Mouse (Mus musculus): ENCODE data around the gene Klhl33. TPM values are rescaled to one million over a fixed set of nuclear protein-coding genes. Genes with fewer than 3 reads are reported as not detected.

The Klhl33 gene
- polyA plus RNA-seq, 1 experiment from 2014 or later, result 0.08 TPM

- WGBS, result 94% methylated on average over 10 of the region's 10 CpGs
- Histone ChIP-seq H3K36me3 (ENCODE audit: control insufficient read depth, insufficient read depth, low read length) (0 out of 2 replicates have a peak, but pooled peaks cover 2% of the 10 kb centered on the region), H3K4me2 (ENCODE audit: low read depth, severe bottlenecking) (no peak overlapping the region), H3K27me3 (ENCODE audit: control insufficient read depth, insufficient read depth, low read length) (no peaks in the 10 kb centered on the region), H3K4me3 (ENCODE audit: low read depth, low read length) (no peak overlapping the region), H3K9me3 (ENCODE audit: control insufficient read depth, low read length) (no peaks in the 10 kb centered on the region), H3K27ac (replicated peaks; ENCODE audit: low read depth, low read length) (no peak overlapping the region), H3K9ac (ENCODE audit: low read length) (no peak overlapping the region), H3K4me1 (ENCODE audit: control insufficient read depth, insufficient read depth, low read length) (no peaks in the 10 kb centered on the region)
- DNase-seq (ENCODE audit: low spot score), result no peak
- no peak for ATAC-seq (ENCODE audit: insufficient number of reproducible peaks, low FRiP score, low TSS enrichment, low read depth)
These were observed 34.7 kb downstream of the Klhl33 start for GRCm38 (mm10) chr14:50862641-50863040.

GRCm38 (mm10) chr14:50855788-50856187 lies 41.5 kb downstream of the Klhl33 start:
- Histone ChIP-seq H3K9ac (ENCODE audit: low read length) (no peak overlapping the region), H3K4me2 (ENCODE audit: low read depth, severe bottlenecking) (no peak overlapping the region), H3K4me1 (ENCODE audit: control insufficient read depth, insufficient read depth, low read length) (no peaks in the 10 kb centered on the region), H3K36me3 (ENCODE audit: control insufficient read depth, insufficient read depth, low read length) (0 out of 2 replicates have a peak, but pooled peaks cover 2% of the 10 kb centered on the region), H3K27ac (replicated peaks; ENCODE audit: low read depth, low read length) (no peak overlapping the region), H3K27me3 (ENCODE audit: control insufficient read depth, insufficient read depth, low read length) (no peaks in the 10 kb centered on the region), H3K4me3 (ENCODE audit: low read depth, low read length) (no peak overlapping the region), H3K9me3 (ENCODE audit: control insufficient read depth, low read length) (no peaks in the 10 kb centered on the region)
- ATAC-seq (ENCODE audit: insufficient number of reproducible peaks, low FRiP score, low TSS enrichment, low read depth) (no peak), DNase-seq (ENCODE audit: low spot score) (no peak)
- WGBS, result 90% methylated on average over 5 of the region's 5 CpGs

Other genes starting within 250 kb of the Klhl33 start
- not detected in 2 replicates for gene Olfr747, start 204.3 kb downstream of the Klhl33 start, polyA plus RNA-seq (2014; fragmentation: Nextera tagmentation; extraction: Ambion mirVana)
- not detected in 2 replicates for gene Olfr748, start 190.1 kb downstream of the Klhl33 start, polyA plus RNA-seq (2014; fragmentation: Nextera tagmentation; extraction: Ambion mirVana)
- gene Olfr749, start 152.4 kb downstream of the Klhl33 start, polyA plus RNA-seq (2014; fragmentation: Nextera tagmentation; extraction: Ambion mirVana), result not detected in 2 replicates
- gene Ttc5, start 112.0 kb downstream of the Klhl33 start, polyA plus RNA-seq (2014; fragmentation: Nextera tagmentation; extraction: Ambion mirVana), result 79.5 and 85.3 TPM in 2 replicates
- not detected in 2 replicates for gene Ccnb1ip1, start 89.8 kb downstream of the Klhl33 start, polyA plus RNA-seq (2014; fragmentation: Nextera tagmentation; extraction: Ambion mirVana)
- 71.6 and 79.9 TPM in 2 replicates for gene Parp2, start 89.7 kb downstream of the Klhl33 start, polyA plus RNA-seq (2014; fragmentation: Nextera tagmentation; extraction: Ambion mirVana)
- gene Tep1, start 26.9 kb downstream of the Klhl33 start, polyA plus RNA-seq (2014; fragmentation: Nextera tagmentation; extraction: Ambion mirVana), result 5.2 and 6.2 TPM in 2 replicates
- gene Osgep, start 27.4 kb upstream of the Klhl33 start, polyA plus RNA-seq (2014; fragmentation: Nextera tagmentation; extraction: Ambion mirVana), result 173 and 186 TPM in 2 replicates
- gene Apex1, start 27.5 kb upstream of the Klhl33 start, polyA plus RNA-seq (2014; fragmentation: Nextera tagmentation; extraction: Ambion mirVana), result 447 and 466 TPM in 2 replicates
- gene Pip4p1, start 33.3 kb upstream of the Klhl33 start, polyA plus RNA-seq (2014; fragmentation: Nextera tagmentation; extraction: Ambion mirVana), result 47.3 and 52.8 TPM in 2 replicates
- 78.4 and 86.1 TPM in 2 replicates for gene Pnp, start 33.6 kb upstream of the Klhl33 start, polyA plus RNA-seq (2014; fragmentation: Nextera tagmentation; extraction: Ambion mirVana)
- not detected in 2 replicates for gene Gm49342, start 47.0 kb upstream of the Klhl33 start, polyA plus RNA-seq (2014; fragmentation: Nextera tagmentation; extraction: Ambion mirVana)
- 0.34 and 0.84 TPM in 2 replicates for gene Pnp2, start 58.5 kb upstream of the Klhl33 start, polyA plus RNA-seq (2014; fragmentation: Nextera tagmentation; extraction: Ambion mirVana)
- gene Rnase10, start 110.2 kb upstream of the Klhl33 start, polyA plus RNA-seq (2014; fragmentation: Nextera tagmentation; extraction: Ambion mirVana), result not detected in 2 replicates
- gene Rnase9, start 144.4 kb upstream of the Klhl33 start, polyA plus RNA-seq (2014; fragmentation: Nextera tagmentation; extraction: Ambion mirVana), result not detected in 2 replicates
- gene Rnase11, start 152.7 kb upstream of the Klhl33 start, polyA plus RNA-seq (2014; fragmentation: Nextera tagmentation; extraction: Ambion mirVana), result not detected in 2 replicates
- gene Rnase12, start 160.2 kb upstream of the Klhl33 start, polyA plus RNA-seq (2014; fragmentation: Nextera tagmentation; extraction: Ambion mirVana), result not detected in 2 replicates
- not detected in 2 replicates for gene Olfr750, start 176.9 kb upstream of the Klhl33 start, polyA plus RNA-seq (2014; fragmentation: Nextera tagmentation; extraction: Ambion mirVana)
- 7.1 and 8.8 TPM in 2 replicates for gene Rnase4, start 193.6 kb upstream of the Klhl33 start, polyA plus RNA-seq (2014; fragmentation: Nextera tagmentation; extraction: Ambion mirVana)
- 1.9 and 2.2 TPM in 2 replicates for gene Ang, start 193.6 kb upstream of the Klhl33 start, polyA plus RNA-seq (2014; fragmentation: Nextera tagmentation; extraction: Ambion mirVana)
- not detected in 2 replicates for gene Eddm3b, start 216.9 kb upstream of the Klhl33 start, polyA plus RNA-seq (2014; fragmentation: Nextera tagmentation; extraction: Ambion mirVana)
- gene Rnase6, start 226.4 kb upstream of the Klhl33 start, polyA plus RNA-seq (2014; fragmentation: Nextera tagmentation; extraction: Ambion mirVana), result 0.20 and 0.41 TPM in 2 replicates
- gene Rnase1, start 249.3 kb upstream of the Klhl33 start, polyA plus RNA-seq (2014; fragmentation: Nextera tagmentation; extraction: Ambion mirVana), result 0.20 TPM in 1 of 2 replicates, not detected in the other